Mouse (Mus musculus): ENCODE measurements around the gene Zp3. TPM values are rescaled to one million over a fixed set of nuclear protein-coding genes. Genes with fewer than 3 reads are reported as not detected.

Zp3 gene
- polyA plus RNA-seq, 1 experiment from 2014 or later: 0.16 TPM

- Histone ChIP-seq H3K9ac (ENCODE audit: low read depth, low read length) (no peak overlapping the region), H3K27ac (no peak overlapping the region), H3K4me1 (replicated peaks; ENCODE audit: insufficient read depth, low read length) (no peaks in the 10 kb centered on the region), H3K4me2 (ENCODE audit: low read length) (no peak overlapping the region), H3K4me3 (replicated peaks; ENCODE audit: low read depth, low read length) (no peak overlapping the region), H3K36me3 (ENCODE audit: insufficient read depth, low read length) (peaks cover 12% of the 10 kb centered on the region), H3K27me3 (ENCODE audit: insufficient read depth, low read length) (no peaks in the 10 kb centered on the region), H3K9me3 (replicated peaks; ENCODE audit: low read length) (no peaks in the 10 kb centered on the region)
- DNase-seq (ENCODE audit: low spot score): no peak
- TF ChIP-seq CTCF (IDR thresholded peaks at IDR 0.05; ENCODE audit: low read depth): no peak
- no peak for ATAC-seq (replicated peaks; ENCODE audit: low FRiP score, low read depth)
- 55% methylated on average over 1 of the region's 1 CpGs for WGBS
Observed at GRCm38 (mm10) chr5:136036667-136037066, 56.8 kb downstream of the Zp3 start.

Other genes with a start within 250 kb of the Zp3 start
- 80.1 and 81.7 TPM in 2 replicates for gene Tmem120a, start 235.7 kb upstream of the Zp3 start, polyA plus RNA-seq (2015; fragmentation: Nextera tagmentation; extraction: Ambion mirVana)
- gene Styxl1, start 201.7 kb upstream of the Zp3 start, polyA plus RNA-seq (2015; fragmentation: Nextera tagmentation; extraction: Ambion mirVana): 0.53 and 0.54 TPM in 2 replicates
- 752 and 801 TPM in 2 replicates for gene Mdh2, start 201.6 kb upstream of the Zp3 start, polyA plus RNA-seq (2015; fragmentation: Nextera tagmentation; extraction: Ambion mirVana)
- 0.13 and 0.16 TPM in 2 replicates for gene Srrm3, start 173.2 kb upstream of the Zp3 start, polyA plus RNA-seq (2015; fragmentation: Nextera tagmentation; extraction: Ambion mirVana)
- gene Hspb1, start 92.2 kb upstream of the Zp3 start, polyA plus RNA-seq (2015; fragmentation: Nextera tagmentation; extraction: Ambion mirVana): 99.9 and 113 TPM in 2 replicates
- 89.4 and 105 TPM in 2 replicates for gene Ywhag, start 45.5 kb upstream of the Zp3 start, polyA plus RNA-seq (2015; fragmentation: Nextera tagmentation; extraction: Ambion mirVana)
- 6.7 and 7.5 TPM in 2 replicates for gene Ssc4d, start 5.6 kb upstream of the Zp3 start, polyA plus RNA-seq (2015; fragmentation: Nextera tagmentation; extraction: Ambion mirVana)
- 21.8 and 22.7 TPM in 2 replicates for gene Dtx2, start 14.7 kb downstream of the Zp3 start, polyA plus RNA-seq (2015; fragmentation: Nextera tagmentation; extraction: Ambion mirVana)
- gene Upk3b, start 58.4 kb downstream of the Zp3 start, polyA plus RNA-seq (2015; fragmentation: Nextera tagmentation; extraction: Ambion mirVana): 5.1 and 6.0 TPM in 2 replicates
- 4.0 and 6.1 TPM in 2 replicates for gene Upk3bl, start 74.4 kb downstream of the Zp3 start, polyA plus RNA-seq (2015; fragmentation: Nextera tagmentation; extraction: Ambion mirVana)
- 8.8 and 9.9 TPM in 2 replicates for gene Rasa4, start 103.8 kb downstream of the Zp3 start, polyA plus RNA-seq (2015; fragmentation: Nextera tagmentation; extraction: Ambion mirVana)
- gene Polr2j, start 136.5 kb downstream of the Zp3 start, polyA plus RNA-seq (2015; fragmentation: Nextera tagmentation; extraction: Ambion mirVana): 239 and 250 TPM in 2 replicates
- gene Lrwd1, start 156.0 kb downstream of the Zp3 start, polyA plus RNA-seq (2015; fragmentation: Nextera tagmentation; extraction: Ambion mirVana): 21.6 and 23.1 TPM in 2 replicates
- gene Alkbh4, start 156.0 kb downstream of the Zp3 start, polyA plus RNA-seq (2015; fragmentation: Nextera tagmentation; extraction: Ambion mirVana): 12.2 and 15.4 TPM in 2 replicates
- gene Orai2, start 190.6 kb downstream of the Zp3 start, polyA plus RNA-seq (2015; fragmentation: Nextera tagmentation; extraction: Ambion mirVana): 6.2 and 6.9 TPM in 2 replicates
- 44.2 and 46.6 TPM in 2 replicates for gene Prkrip1, start 218.9 kb downstream of the Zp3 start, polyA plus RNA-seq (2015; fragmentation: Nextera tagmentation; extraction: Ambion mirVana)